Mouse (Mus musculus) right cerebral cortex, postnatal 36 days (tissue): ENCODE data around the gene Ccnd2.

ENCODE experiments used
- DNase-seq, 2 experiments: peaks; one replicate each; pipeline ENCODE4 v3.0.0; 2022; ENCODE audit warnings: low spot score in 2 of 2, mixed read lengths in 1 of 2

Gene Ccnd2

GRCm38 (mm10) chr6:127108368-127109060, 43.5 kb downstream of the Ccnd2 start:
- no peak for DNase-seq

GRCm38 (mm10) chr6:127107413-127107812, 44.6 kb downstream of the Ccnd2 start:
- no peak for DNase-seq

GRCm38 (mm10) chr6:127106726-127107125, 45.3 kb downstream of the Ccnd2 start:
- no peak for DNase-seq

- no peak for DNase-seq
Observed at GRCm38 (mm10) chr6:127106189-127106588, 45.8 kb downstream of the Ccnd2 start.

- no peak for DNase-seq
Observed at GRCm38 (mm10) chr6:127105107-127105506, 46.9 kb downstream of the Ccnd2 start.

- DNase-seq, result no peak
Observed at GRCm38 (mm10) chr6:127104396-127105029, 47.5 kb downstream of the Ccnd2 start.

GRCm38 (mm10) chr6:127103506-127104275, 48.3 kb downstream of the Ccnd2 start:
- no peak for DNase-seq

GRCm38 (mm10) chr6:127094565-127094964, 57.4 kb downstream of the Ccnd2 start:
- no peak for DNase-seq

GRCm38 (mm10) chr6:127086739-127087138, 65.3 kb downstream of the Ccnd2 start:
- DNase-seq, result no peak

GRCm38 (mm10) chr6:127081820-127082219, 70.2 kb downstream of the Ccnd2 start:
- DNase-seq, result no peak

GRCm38 (mm10) chr6:127079867-127080731, 71.9 kb downstream of the Ccnd2 start:
- peak; percentile 74 to 79 for DNase-seq
